Mouse (Mus musculus) thymus, adult 18-20 months (tissue): ENCODE measurements around the gene Itpk1.

Source experiments
- DNase-seq, 2 experiments: peaks; one replicate each; pipeline ENCODE4 v3.0.0; 2022; ENCODE audit warnings: mixed read lengths in 2 of 2

Itpk1 gene

DNA sequence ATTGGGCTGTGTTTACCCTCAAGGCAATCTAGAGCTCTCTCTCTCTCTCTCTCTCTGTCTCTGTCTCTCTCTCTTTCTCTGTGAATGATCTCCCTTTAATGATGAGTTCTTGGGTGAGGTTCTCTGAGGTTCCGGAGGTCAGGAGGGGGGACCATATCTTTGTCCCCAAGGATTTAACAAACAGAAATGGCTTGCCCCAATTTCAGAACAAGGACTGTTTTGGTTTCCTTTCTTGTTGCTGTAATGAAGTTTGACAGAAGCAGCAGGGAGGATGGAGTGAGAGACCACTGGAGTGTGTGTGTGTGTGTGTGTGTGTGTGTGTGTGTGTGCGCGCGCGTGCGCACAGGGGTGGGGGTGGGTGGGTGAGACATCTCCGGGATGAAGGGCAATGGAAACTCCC is 163.6 kb downstream of the Itpk1 start:
- no peak for DNase-seq

DNA sequence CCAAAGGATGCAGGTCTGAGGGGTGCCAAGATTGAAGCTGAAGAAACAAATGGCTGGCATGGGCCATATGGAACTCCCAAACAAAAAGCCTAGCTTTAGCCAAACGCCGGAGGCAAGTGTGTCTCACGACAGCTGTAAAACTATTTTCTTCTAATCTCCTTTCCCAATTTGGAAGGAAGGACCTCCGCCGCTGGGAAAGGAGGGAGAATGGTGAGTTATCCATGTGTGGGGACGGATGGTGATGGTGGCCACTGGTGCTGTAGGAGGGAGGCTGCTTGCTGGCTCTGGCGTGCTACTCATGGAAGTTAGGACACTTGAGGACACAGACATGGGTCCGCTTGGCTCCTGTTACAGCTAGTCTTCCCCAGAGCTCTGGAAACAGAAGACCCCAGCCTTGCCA is 164.5 kb downstream of the Itpk1 start:
- no peak for DNase-seq

DNA sequence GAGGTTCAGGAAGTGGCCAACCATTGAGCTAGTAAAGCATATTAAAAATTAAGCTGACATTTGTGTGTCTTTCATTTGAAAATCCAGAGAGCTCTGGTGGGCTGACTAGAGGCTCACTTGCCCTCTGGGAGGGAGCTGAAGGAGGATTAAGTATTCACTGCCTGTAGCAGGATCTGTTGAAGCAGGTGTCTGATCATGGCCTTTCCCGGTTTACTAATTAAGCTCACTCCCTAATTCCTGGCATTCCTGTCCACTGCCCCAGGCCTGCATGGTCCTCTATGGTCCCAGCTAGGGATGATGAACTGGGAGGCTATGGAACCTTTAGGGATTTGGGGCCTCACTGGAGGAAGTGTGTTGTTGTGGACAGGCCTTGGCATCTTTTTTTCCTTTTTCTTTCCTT is 168.9 kb downstream of the Itpk1 start:
- no peak for DNase-seq

DNA sequence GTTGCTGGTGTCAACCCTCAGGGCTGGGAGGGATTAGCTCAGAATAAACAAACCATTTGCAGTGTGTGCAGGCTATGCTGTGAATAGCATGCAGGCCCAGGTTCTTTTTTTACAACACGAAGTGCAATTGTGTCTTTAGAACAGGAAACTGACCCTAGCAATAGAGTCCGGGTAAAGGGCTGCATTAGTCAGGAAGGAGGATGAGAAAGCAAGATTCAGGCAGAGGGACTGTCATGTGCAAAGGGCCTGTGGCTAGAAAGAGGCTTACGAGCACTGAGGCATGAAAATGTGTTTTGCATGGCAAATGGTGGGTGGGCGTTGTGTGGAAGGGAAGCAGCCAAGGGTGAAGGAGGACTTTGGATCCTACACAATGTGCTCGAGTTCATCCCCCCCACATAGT is 176.7 kb downstream of the Itpk1 start:
- no peak for DNase-seq

DNA sequence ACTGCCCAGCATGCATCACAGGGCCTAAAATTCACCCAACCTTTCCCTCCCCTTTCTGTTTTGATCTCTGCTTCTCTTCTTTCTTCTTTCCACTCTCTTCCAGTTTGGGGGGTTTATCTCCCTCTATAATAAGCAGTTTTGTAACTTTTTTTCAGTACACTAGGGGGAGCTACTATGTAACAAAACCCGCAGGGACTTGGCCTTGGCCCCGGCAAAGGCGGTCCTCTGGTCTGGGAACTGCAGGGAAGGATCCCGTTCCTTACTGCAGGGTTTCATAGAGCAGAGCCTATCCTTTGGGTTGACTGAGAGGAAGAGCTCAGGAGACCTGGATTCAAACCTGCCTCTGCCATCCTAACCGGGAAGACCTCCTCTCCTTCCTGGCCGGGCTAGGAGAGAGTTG is 180.0 kb downstream of the Itpk1 start:
- no peak for DNase-seq

DNA sequence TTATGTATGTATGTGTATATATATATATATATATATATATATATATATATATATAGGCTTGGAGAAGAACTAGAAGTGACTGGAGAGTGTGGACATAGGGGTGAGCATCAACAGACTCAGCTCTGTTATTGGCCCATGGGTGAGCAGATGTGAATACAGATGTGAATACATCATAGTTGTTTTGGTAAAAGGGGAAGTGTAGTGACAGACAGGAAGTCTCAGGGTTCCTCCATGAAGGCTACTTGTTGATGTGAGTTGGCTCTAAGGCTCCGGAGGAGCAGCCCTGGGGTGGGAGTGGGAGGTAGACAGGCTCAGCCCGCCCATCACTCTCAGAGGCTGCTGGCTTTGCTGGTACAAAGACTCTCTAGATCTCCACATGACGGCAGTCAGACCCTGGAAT is 180.5 kb downstream of the Itpk1 start:
- no peak for DNase-seq

DNA sequence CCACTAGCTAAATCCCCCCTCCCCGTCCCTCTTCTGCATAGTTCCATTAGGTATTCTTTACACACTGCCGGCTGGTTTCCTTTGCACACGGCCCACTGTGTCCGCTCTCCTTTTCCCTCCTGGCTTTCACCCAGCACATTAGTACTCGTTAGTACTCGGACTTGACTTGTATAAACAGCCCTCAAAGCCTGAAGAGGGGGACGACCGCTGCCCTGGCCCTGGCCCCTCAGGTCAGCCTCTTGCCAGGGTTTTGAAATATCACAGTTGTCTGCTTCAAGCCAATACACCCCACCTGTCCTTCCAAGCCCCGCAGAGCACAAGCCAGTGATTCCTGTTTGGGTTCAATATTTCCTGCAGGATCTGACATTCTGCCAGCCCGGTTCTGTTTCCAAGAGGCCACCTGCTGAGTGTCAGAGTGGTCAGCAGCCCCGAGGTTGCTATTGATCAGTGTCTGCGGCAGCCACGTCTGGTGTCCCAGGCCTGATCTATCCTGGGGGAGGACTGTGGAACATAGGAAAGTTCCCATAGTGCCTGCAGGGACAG is 182.9 kb downstream of the Itpk1 start:
- DNase-seq = no peak

DNA sequence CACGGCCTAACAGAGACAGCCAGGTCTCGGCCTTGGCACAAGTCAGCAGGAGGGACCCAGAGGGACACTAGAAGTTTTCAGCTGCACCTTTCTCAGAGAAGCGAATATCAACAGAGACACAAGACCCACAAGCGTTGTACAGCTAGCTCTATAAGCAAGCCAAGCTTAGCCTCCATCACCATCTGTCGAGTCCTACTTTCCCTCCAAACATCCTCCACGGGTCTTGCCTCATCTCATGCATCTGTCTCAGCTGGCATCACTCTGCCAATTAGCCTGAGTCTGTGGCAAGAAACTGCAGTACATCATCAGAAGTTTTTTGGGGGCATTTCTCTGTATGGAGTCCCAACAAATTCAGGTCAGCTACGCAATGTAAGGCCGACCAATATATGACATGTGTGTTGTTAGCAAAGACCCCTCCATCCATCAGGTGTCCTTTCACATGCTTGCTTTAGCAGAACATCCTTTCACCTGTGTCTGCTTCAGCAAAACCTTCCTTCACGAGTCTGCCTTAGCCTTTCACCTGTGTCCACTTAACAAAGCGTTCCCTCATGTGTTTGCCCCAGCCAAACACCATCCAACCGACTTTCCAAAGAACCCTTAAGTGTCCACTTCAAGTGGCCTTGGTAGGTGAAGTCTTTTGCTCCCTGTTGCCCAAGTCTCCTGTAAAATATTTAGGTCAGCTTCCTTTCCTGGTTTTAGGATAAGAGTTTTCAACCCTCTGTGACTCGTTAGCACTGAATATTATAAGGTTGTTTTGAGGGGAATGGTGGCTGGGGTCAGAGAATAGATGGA is 184.6 kb downstream of the Itpk1 start:
- no peak for DNase-seq
